Mouse (Mus musculus): Measurements from ENCODE around the gene Pdcd1lg2.
"Not testable (repeated sequence)": the region's sequence is repeated elsewhere in the genome, so short reads cannot be mapped to it uniquely, and the experiment has no call there.

- TF ChIP-seq EP300 (optimal IDR thresholded peaks at IDR 0.05); CTCF (IDR thresholded peaks at IDR 0.05; ENCODE audit: low read depth): not testable (repeated sequence)
Observed at GRCm38 (mm10) chr19:29414917-29415316, 4.2 kb downstream of the Pdcd1lg2 start.

All from stomach, postnatal 0 days (tissue).